Mouse (Mus musculus) hindbrain, postnatal 0 days (tissue): Measurements from ENCODE around the gene Megf6. TPM values are rescaled to one million over a fixed set of nuclear protein-coding genes. Genes with fewer than 3 reads are reported as not detected.

Experiments used
- ATAC-seq: fragments of 200-750 bp; cut with Nextera tagmentation; 2 replicates; pipeline ENCODE4 v1.8.0; 2017; ENCODE audit warnings: mild to moderate bottlenecking, moderate TSS enrichment, moderate library complexity
- DNase-seq: peaks from one replicate; pipeline ENCODE4 v3.0.0-alpha.2; 2015; ENCODE audit warnings: low spot score
- H3K27ac ChIP-seq: fragments of 300-500 bp; sonication (generic); 2 replicates; pipeline ENCODE4 v1.5.1; 2014; ENCODE audit warnings: mild to moderate bottlenecking
- H3K27me3 ChIP-seq: fragments of 300-500 bp; sonication (generic); 2 replicates; pipeline ENCODE4 v1.6.1; 2014; ENCODE audit warnings: low read length, mixed read lengths; ENCODE audit not compliant: insufficient read depth
- H3K36me3 ChIP-seq: fragments of 300-500 bp; sonication (generic); 2 replicates; pipeline ENCODE4 v1.6.1; 2014; ENCODE audit warnings: low read length, mixed read lengths; ENCODE audit not compliant: insufficient read depth
- H3K4me1 ChIP-seq: fragments of 300-500 bp; sonication (generic); 2 replicates; pipeline ENCODE4 v1.6.1; 2014; ENCODE audit warnings: antibody characterized with exemption, low read length, mixed read lengths; ENCODE audit not compliant: insufficient read depth
- H3K4me2 ChIP-seq: fragments of 300-500 bp; sonication (generic); 2 replicates; pipeline ENCODE4 v1.6.1; 2014; ENCODE audit warnings: low read depth, mild to moderate bottlenecking, low read length, moderate library complexity, mixed read lengths
- H3K4me3 ChIP-seq: fragments of 300-500 bp; sonication (generic); 2 replicates; pipeline ENCODE4 v1.5.1; 2014; ENCODE audit warnings: low read length
- H3K9ac ChIP-seq: fragments of 300-500 bp; sonication (generic); replicated peaks from 2 replicates; pipeline ENCODE4 v1.6.1; 2014; ENCODE audit warnings: mild to moderate bottlenecking, low read length, moderate library complexity, mixed read lengths
- H3K9me3 ChIP-seq: fragments of 300-500 bp; sonication (generic); 2 replicates; pipeline ENCODE4 v1.6.1; 2016; ENCODE audit warnings: low read length, mixed read lengths
- CTCF ChIP-seq: IDR thresholded peaks from 2 replicates; pipeline ENCODE4 v1.5.1; 2016; ENCODE audit warnings: antibody characterized with exemption, control low read depth, low read depth
- WGBS: fragments of 180-500 bp; shearing (Covaris S2); extraction: QIAGEN DNeasy Blood & Tissue Kit; methylation state at CpG from one replicate; pipeline ENCODE4 v1.1.7; 2014; 5-methylcytosine and 5-hydroxymethylcytosine counted together
- polyA plus RNA-seq: library from polyadenylated mRNA; unstranded; fragments of >200 nt; fragmentation: Nextera tagmentation; extraction: Ambion mirVana; gene quantifications from 2 replicates; pipeline ENCODE4 v1.2.1, GENCODE M21; 2015
- total RNA-seq: library from RNA; depleted of rRNA; stranded (reverse); fragments of >200 nt; gene quantifications from 2 replicates; pipeline ENCODE4 v1.2.3, GENCODE M21; 2014

Megf6 gene
- total and polyA plus RNA-seq, 2 experiments from 2014 or later: 7.0 to 40.5 TPM

GRCm38 (mm10) chr4:154245342-154245741 lies 74.8 kb downstream of the Megf6 start:
- Histone ChIP-seq H3K4me1 (no peaks in the 10 kb centered on the region), H3K27ac (no peak overlapping the region), H3K4me2 (no peak overlapping the region), H3K9ac (peak overlapping the region; percentile 10; the same call in 1 of the 2 replicates), H3K27me3 (no peaks in the 10 kb centered on the region), H3K36me3 (no peaks in the 10 kb centered on the region), H3K4me3 (no peak overlapping the region), H3K9me3 (no peaks in the 10 kb centered on the region)
- ATAC-seq: no peak
- 42% methylated on average over 7 of the region's 7 CpGs for WGBS
- peak; percentile 39 for DNase-seq
- no peak for TF ChIP-seq CTCF

- 12% methylated on average over 17 of the region's 19 CpGs for WGBS
- TF ChIP-seq CTCF: peak; percentile 95
Measured at GRCm38 (mm10) chr4:154246115-154247040, 75.8 kb downstream of the Megf6 start.

DNA sequence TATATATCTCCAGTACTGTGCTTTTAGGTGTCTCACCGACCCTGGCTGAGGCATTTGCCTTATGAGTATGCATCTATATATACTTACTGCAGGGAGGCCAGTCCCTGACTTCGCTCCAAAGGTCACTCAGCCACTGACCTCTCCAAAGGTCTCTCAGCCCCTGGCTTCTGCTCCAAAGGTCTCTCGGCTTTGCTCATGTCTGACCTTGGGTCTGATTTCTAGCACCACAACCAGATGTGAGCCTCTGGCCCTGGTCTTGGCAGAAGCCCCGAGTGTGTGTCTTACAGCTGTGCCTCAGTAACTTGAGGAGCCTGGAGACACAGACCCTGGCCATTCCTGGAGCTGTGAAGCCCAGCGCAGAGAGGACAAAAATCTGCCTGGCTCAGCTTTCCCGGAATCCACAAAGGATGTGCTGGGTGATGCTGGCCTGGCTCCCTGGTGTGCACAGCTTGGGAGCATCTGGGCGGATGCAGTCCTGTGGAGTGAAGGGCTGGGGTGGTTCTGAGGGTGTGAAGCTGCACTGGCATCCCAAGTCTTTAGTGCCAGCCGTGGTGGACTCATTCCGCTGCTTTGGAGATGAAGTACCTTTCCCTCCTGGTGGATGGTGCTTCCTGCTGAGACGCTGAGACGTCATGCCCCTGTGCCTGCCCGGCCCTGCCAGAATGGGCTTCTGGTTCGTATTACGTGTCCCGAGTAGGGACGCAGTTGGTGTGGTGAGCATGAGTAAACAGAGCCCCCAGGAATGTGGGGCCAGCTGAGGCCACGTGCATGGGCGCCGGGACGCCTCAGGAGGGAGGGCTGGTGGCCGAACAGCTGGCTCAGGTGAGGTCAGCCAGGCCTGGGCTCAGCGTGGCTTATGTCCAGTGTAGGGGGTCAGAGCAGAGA lies 76.9 kb downstream of the Megf6 start:
- Histone ChIP-seq H3K27ac (no peak overlapping the region), H3K4me1 (no peaks in the 10 kb centered on the region), H3K4me3 (no peak overlapping the region), H3K9me3 (no peaks in the 10 kb centered on the region), H3K27me3 (no peaks in the 10 kb centered on the region), H3K9ac (no peak overlapping the region), H3K4me2 (no peak overlapping the region), H3K36me3 (no peaks in the 10 kb centered on the region)
- no peak for ATAC-seq
- WGBS: 52% methylated on average over 22 of the region's 22 CpGs
- no peak for TF ChIP-seq CTCF
- no peak for DNase-seq

More at GRCm38 (mm10) chr4:154246115-154247040, 75.8 kb downstream of the Megf6 start:
- Histone ChIP-seq H3K4me2 (peak overlapping the region; percentile 31; the same call in 1 of the 2 replicates), H3K36me3 (no peaks in the 10 kb centered on the region), H3K4me3 (no peak overlapping the region), H3K27ac (no peak overlapping the region), H3K9me3 (no peaks in the 10 kb centered on the region), H3K9ac (no peak overlapping the region), H3K27me3 (no peaks in the 10 kb centered on the region), H3K4me1 (no peaks in the 10 kb centered on the region)
- DNase-seq: peak; percentile 75
- ATAC-seq: peak; percentile 64; the same call in 1 of the 2 replicates

DNA sequence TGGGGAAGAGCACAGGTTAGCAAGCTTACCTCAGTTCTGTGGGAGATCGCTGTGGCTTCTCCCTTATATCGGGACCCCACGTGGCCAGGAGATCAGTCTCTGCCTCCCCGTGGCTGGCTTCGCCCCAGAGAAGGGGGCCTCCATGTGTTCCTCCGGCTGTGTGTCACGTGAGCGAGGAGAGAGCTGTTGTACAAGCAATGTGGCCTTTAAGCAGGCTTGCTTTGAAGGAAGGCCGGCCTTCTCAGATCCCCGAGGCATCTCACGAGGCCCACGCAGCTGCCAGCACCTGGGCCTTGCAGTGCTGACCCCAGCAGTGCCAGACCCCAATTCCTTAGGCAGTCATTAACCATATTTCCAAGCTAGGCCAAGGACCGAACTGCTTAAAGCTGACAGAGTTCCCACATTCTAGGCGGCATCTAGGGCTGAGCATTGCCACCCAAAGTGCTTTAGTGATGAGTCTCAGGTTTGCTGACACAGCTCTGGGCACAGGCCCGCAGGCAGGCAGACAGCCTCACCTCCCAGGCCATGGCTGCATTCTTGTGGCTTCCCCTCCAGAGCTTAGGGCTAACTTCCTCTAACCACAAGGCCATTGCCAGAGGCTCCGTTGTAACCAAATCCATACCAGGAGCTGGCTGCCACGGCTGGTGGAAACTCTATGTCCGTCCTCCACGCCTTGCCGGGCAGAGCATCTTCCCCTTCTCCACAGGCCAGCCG lies 77.7 kb downstream of the Megf6 start:
- no peak for ATAC-seq
- Histone ChIP-seq H3K36me3 (no peaks in the 10 kb centered on the region), H3K9ac (no peak overlapping the region), H3K4me1 (no peaks in the 10 kb centered on the region), H3K9me3 (no peaks in the 10 kb centered on the region), H3K27me3 (no peaks in the 10 kb centered on the region), H3K4me3 (no peak overlapping the region), H3K27ac (no peak overlapping the region), H3K4me2 (no peak overlapping the region)
- no peak for TF ChIP-seq CTCF
- no peak for DNase-seq
- 73% methylated on average over 21 of the region's 21 CpGs for WGBS

DNA sequence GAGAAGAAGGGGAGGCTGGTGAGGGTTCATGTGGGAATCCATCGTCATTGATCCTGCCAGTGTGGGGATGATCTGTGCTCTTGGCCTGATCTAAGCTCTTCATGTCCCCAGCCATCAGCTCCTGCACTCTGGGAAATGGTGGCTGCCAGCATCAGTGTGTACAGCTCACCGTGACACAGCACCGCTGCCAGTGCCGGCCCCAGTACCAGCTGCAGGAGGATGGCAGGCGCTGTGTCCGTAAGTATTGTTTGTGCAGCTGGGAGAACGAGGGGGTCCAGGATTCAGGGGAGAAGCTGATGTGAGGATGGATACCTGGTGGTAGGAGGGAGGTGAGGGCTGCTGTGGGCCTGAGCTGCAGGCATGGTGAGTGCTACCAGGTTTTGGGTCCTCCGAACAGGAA lies 78.8 kb downstream of the Megf6 start:
- Histone ChIP-seq H3K36me3 (no peaks in the 10 kb centered on the region), H3K27ac (peak overlapping the region; percentile 26; the same call in 1 of the 2 replicates)
- ATAC-seq: no peak

More for the DNA sequence above, 78.8 kb downstream of the Megf6 start:
- H3K9ac ChIP-seq: no peak overlapping the region
- no peaks in the 10 kb centered on the region for H3K4me1 ChIP-seq
- no peak for DNase-seq
- peak overlapping the region; percentile 13; the same call in 1 of the 2 replicates for H3K4me2 ChIP-seq
- no peaks in the 10 kb centered on the region for H3K27me3 ChIP-seq
- H3K9me3 ChIP-seq: no peaks in the 10 kb centered on the region
- 50% methylated on average over 8 of the region's 8 CpGs for WGBS
- H3K4me3 ChIP-seq: no peak overlapping the region
- TF ChIP-seq CTCF: no peak
